Mouse (Mus musculus) thymus, postnatal 14 days (tissue): ENCODE results near the gene Cyth2.
A peak's percentile ranks its signal among the peaks of the same experiment; 100 is the strongest.

Experiments
- DNase-seq: peaks from one replicate; pipeline ENCODE4 v3.0.0; 2021

The Cyth2 gene

GRCm38 (mm10) chr7:45813787-45814779 lies at the start of gene Cyth2:
Gene Cyth2 (minus strand): TSS chr7:45814581.
- DNase-seq: peak; percentile 100

- DNase-seq: no peak
Measured at GRCm38 (mm10) chr7:45862804-45863203, 48.4 kb upstream of the Cyth2 start.

- no peak for DNase-seq
Measured at GRCm38 (mm10) chr7:45859008-45859407, 44.6 kb upstream of the Cyth2 start.

GRCm38 (mm10) chr7:45856950-45857901 lies 42.8 kb upstream of the Cyth2 start:
- DNase-seq: no peak

- DNase-seq: no peak
Measured at GRCm38 (mm10) chr7:45853089-45853488, 38.7 kb upstream of the Cyth2 start.

- no peak for DNase-seq
Measured at GRCm38 (mm10) chr7:45850661-45851060, 36.3 kb upstream of the Cyth2 start.

GRCm38 (mm10) chr7:45848447-45849027 lies 34.2 kb upstream of the Cyth2 start:
- no peak for DNase-seq

- DNase-seq: no peak
Measured at GRCm38 (mm10) chr7:45842950-45843744, 28.8 kb upstream of the Cyth2 start.

- no peak for DNase-seq
Measured at GRCm38 (mm10) chr7:45833924-45834323, 19.5 kb upstream of the Cyth2 start.

GRCm38 (mm10) chr7:45833148-45833790 lies 18.9 kb upstream of the Cyth2 start:
- no peak for DNase-seq

- DNase-seq: no peak
Measured at GRCm38 (mm10) chr7:45832428-45832827, 18.0 kb upstream of the Cyth2 start.

GRCm38 (mm10) chr7:45831128-45831525 lies 16.7 kb upstream of the Cyth2 start:
- DNase-seq: no peak

GRCm38 (mm10) chr7:45830427-45831127 lies 16.2 kb upstream of the Cyth2 start, which contains the start of gene Grwd1:
Gene Grwd1 (minus strand): TSS chr7:45830944.
- peak; percentile 80 for DNase-seq

GRCm38 (mm10) chr7:45826631-45827030 lies 12.2 kb upstream of the Cyth2 start:
- DNase-seq: no peak

- DNase-seq: no peak
Measured at GRCm38 (mm10) chr7:45824598-45824997, 10.2 kb upstream of the Cyth2 start, which contains the start of gene Kcnj14. Gene Kcnj14 (minus strand): TSS chr7:45824782.

GRCm38 (mm10) chr7:45820913-45821312 lies 6.5 kb upstream of the Cyth2 start:
- no peak for DNase-seq

- DNase-seq: no peak
Measured at GRCm38 (mm10) chr7:45819843-45820242, 5.5 kb upstream of the Cyth2 start.

GRCm38 (mm10) chr7:45815984-45816351 lies 1.6 kb upstream of the Cyth2 start:
- DNase-seq: no peak

GRCm38 (mm10) chr7:45815323-45815983 lies 1.1 kb upstream of the Cyth2 start:
- no peak for DNase-seq

- no peak for DNase-seq
Measured at GRCm38 (mm10) chr7:45814841-45815240, 460 bp upstream of the Cyth2 start.
